Mouse (Mus musculus) C2C12 (cell line): ENCODE data around the gene Ubiad1.

Source experiments
- CTCF ChIP-seq: IDR thresholded peaks from one replicate; pipeline ENCODE4 v1.5.1; 2011; ENCODE audit not compliant: control insufficient read depth, insufficient read depth, insufficient read length
- MYOD1 ChIP-seq: IDR thresholded peaks from one replicate; pipeline ENCODE4 v1.6.1; 2011; ENCODE audit warnings: low read depth; ENCODE audit not compliant: control insufficient read depth, insufficient read length

- TF ChIP-seq CTCF (no peak), MYOD1 (no peak)
These were observed 48.7 kb downstream of the Ubiad1 start for GRCm38 (mm10) chr4:148395875-148396274.
